Mouse (Mus musculus) CH12.LX (cell line): ENCODE data around the gene Cmip. TPM values are rescaled to one million over a fixed set of nuclear protein-coding genes. Genes with fewer than 3 reads are reported as not detected.

Experiments
- DNase-seq: peaks from one replicate; pipeline ENCODE4 v3.0.0-alpha.2; 2013; ENCODE audit errors: extremely low read depth
- H3K27ac ChIP-seq: 2 replicates; pipeline ENCODE4 v1.5.1; 2012; ENCODE audit warnings: low read depth, mild to moderate bottlenecking, control low read depth, moderate library complexity; ENCODE audit not compliant: insufficient read depth
- H3K27me3 ChIP-seq: replicated peaks from 2 replicates; pipeline ENCODE3; 2012; ENCODE audit warnings: inconsistent platforms
- H3K36me3 ChIP-seq, 2 experiments: replicated peaks in 1 of 2; 2 replicates each; pipeline versions ENCODE3 to v1.6.1; 2012; ENCODE audit warnings: inconsistent platforms in 1 of 2, low read length in 1 of 2, mild to moderate bottlenecking in 1 of 2, mixed read lengths in 1 of 2, moderate library complexity in 1 of 2; ENCODE audit not compliant: control insufficient read depth in 1 of 2, insufficient read depth in 1 of 2
- H3K4me1 ChIP-seq, 2 experiments: 2 replicates each; pipeline ENCODE4 v1.6.1; 2012; ENCODE audit warnings: inconsistent platforms in 1 of 2, moderate library complexity in 1 of 2; ENCODE audit not compliant: insufficient read depth in 2 of 2, control insufficient read depth in 1 of 2
- H3K4me2 ChIP-seq: 2 replicates; pipeline ENCODE4 v1.6.1; 2012; ENCODE audit warnings: low read depth, mild to moderate bottlenecking, control low read depth; ENCODE audit not compliant: poor library complexity, insufficient read depth, severe bottlenecking
- H3K4me3 ChIP-seq, 3 experiments: fragments of 150-350 bp in 1 of 3; sonication (generic) in 1 of 3; replicated peaks in 1 of 3; 2 replicates each; pipeline versions ENCODE3 to v1.5.1; 2011 to 2012; ENCODE audit warnings: low read depth in 2 of 3, low read length in 2 of 3, mild to moderate bottlenecking in 2 of 3, moderate library complexity in 2 of 3, control low read depth in 1 of 3, improper control_type of control experiment in 1 of 3, inconsistent platforms in 1 of 3, mixed read lengths in 1 of 3; ENCODE audit not compliant: poor library complexity in 1 of 3
- H3K79me2 ChIP-seq: replicated peaks from 2 replicates; pipeline ENCODE4 v1.6.1; 2012; ENCODE audit warnings: mild to moderate bottlenecking, moderate library complexity; ENCODE audit not compliant: control insufficient read depth, poor library complexity, insufficient read depth, severe bottlenecking; ENCODE audit errors: extremely low read depth
- H3K9ac ChIP-seq: 2 replicates; pipeline ENCODE4 v1.6.1; 2012; ENCODE audit warnings: low read depth, mild to moderate bottlenecking, control low read depth, moderate library complexity; ENCODE audit not compliant: insufficient read depth
- H3K9me3 ChIP-seq: replicated peaks from 2 replicates; pipeline ENCODE3; 2012; ENCODE audit warnings: low read length, inconsistent platforms, mixed read lengths
- CHD2 ChIP-seq: IDR thresholded peaks from 2 replicates; pipeline ENCODE4 v1.6.1; 2011; ENCODE audit warnings: low read length, improper control_type of control experiment
- CTCF ChIP-seq, 2 experiments: IDR thresholded peaks in 1 of 2; conservative IDR thresholded peaks in 1 of 2; 2 replicates each; pipeline ENCODE4 v1.5.1; 2011 to 2012; ENCODE audit warnings: low read depth in 2 of 2, low read length in 2 of 2, improper control_type of control experiment in 1 of 2, inconsistent platforms in 1 of 2, mild to moderate bottlenecking in 1 of 2, moderate library complexity in 1 of 2
- E2F4 ChIP-seq: IDR thresholded peaks from 2 replicates; pipeline ENCODE4 v1.6.1; 2011; ENCODE audit warnings: low read depth, low read length, improper control_type of control experiment; ENCODE audit not compliant: insufficient replicate concordance
- IRF4 ChIP-seq: IDR thresholded peaks from 2 replicates; pipeline ENCODE4 v1.6.1; 2014; ENCODE audit warnings: low read depth, mild to moderate bottlenecking, inconsistent platforms, low read length, improper control_type of control experiment
- JUN ChIP-seq: IDR thresholded peaks from 2 replicates; pipeline ENCODE4 v1.6.1; 2011; ENCODE audit warnings: low read depth, mild to moderate bottlenecking, low read length, improper control_type of control experiment, moderate library complexity; ENCODE audit not compliant: insufficient read depth
- JUND ChIP-seq: conservative IDR thresholded peaks from 2 replicates; pipeline ENCODE4 v1.6.1; 2011; ENCODE audit warnings: low read depth, low read length, improper control_type of control experiment
- KAT2A ChIP-seq: IDR thresholded peaks from 2 replicates; pipeline ENCODE4 v1.6.1; 2012; ENCODE audit warnings: low read length, improper control_type of control experiment, inconsistent platforms; ENCODE audit not compliant: insufficient replicate concordance
- MEF2A ChIP-seq: IDR thresholded peaks from 2 replicates; pipeline ENCODE4 v1.6.1; 2014; ENCODE audit warnings: low read depth, mild to moderate bottlenecking, inconsistent platforms, low read length, improper control_type of control experiment, borderline replicate concordance
- MYC ChIP-seq: IDR thresholded peaks from 2 replicates; pipeline ENCODE4 v1.6.1; 2011; ENCODE audit warnings: low read depth, mild to moderate bottlenecking, improper control_type of control experiment, low read length
- NELFE ChIP-seq: IDR thresholded peaks from 2 replicates; pipeline ENCODE4 v1.6.1; 2011; ENCODE audit warnings: low read depth, low read length, improper control_type of control experiment
- RAD21 ChIP-seq: IDR thresholded peaks from 2 replicates; pipeline ENCODE4 v1.6.1; 2011; ENCODE audit warnings: low read depth, mild to moderate bottlenecking, low read length, improper control_type of control experiment, moderate library complexity
- RCOR1 ChIP-seq: conservative IDR thresholded peaks from 2 replicates; pipeline ENCODE4 v1.6.1; 2012; ENCODE audit warnings: low read depth, mild to moderate bottlenecking, inconsistent platforms, low read length, improper control_type of control experiment
- TBP ChIP-seq: conservative IDR thresholded peaks from 2 replicates; pipeline ENCODE4 v1.6.1; 2011; ENCODE audit warnings: low read depth, low read length, improper control_type of control experiment
- UBTF ChIP-seq: IDR thresholded peaks from 2 replicates; pipeline ENCODE4 v1.6.1; 2012; ENCODE audit warnings: low read depth, mild to moderate bottlenecking, inconsistent platforms, low read length, improper control_type of control experiment, moderate library complexity
- USF1 ChIP-seq: IDR thresholded peaks from 2 replicates; pipeline ENCODE4 v1.6.1; 2014; ENCODE audit warnings: low read depth, mild to moderate bottlenecking, inconsistent platforms, low read length, improper control_type of control experiment
- ZMIZ1 ChIP-seq: IDR thresholded peaks from 2 replicates; pipeline ENCODE4 v1.6.1; 2012; ENCODE audit warnings: low read depth, mild to moderate bottlenecking, inconsistent platforms, low read length, improper control_type of control experiment
- dilution Hi-C: fragments of 300-500 bp; cut with MboI; formaldehyde crosslinking; loops from 2 replicates; pipeline ENCODE4 v1.14.3; 2020; ENCODE audit warnings: low sequenced_read_pairs; ENCODE audit not compliant: extremely low pct_unique_long_range_greater_than_20kb, extremely low pct_ligation_motif_present
- in situ Hi-C: fragments of 300-500 bp; cut with MboI; formaldehyde crosslinking; loops from 3 replicates; pipeline ENCODE4 v1.14.3; 2019; ENCODE audit warnings: low sequenced_read_pairs, low pct_ligation_motif_present, low pct_unique_long_range_greater_than_20kb, mixed read lengths
- polyA plus RNA-seq: library from polyadenylated mRNA; unstranded; fragments of >175 nt; gene quantifications from 2 replicates; pipeline ENCODE4 v1.2.1, GENCODE M21; 2012; ENCODE audit warnings: low read depth; ENCODE audit not compliant: insufficient read length
- total RNA-seq, 2 experiments: library from RNA; depleted of rRNA; stranded (reverse); fragments of 300-350 nt in 1 of 2; fragments of >200 nt in 1 of 2; gene quantifications; 2 replicates each; pipeline ENCODE4 v1.2.3; 2012 to 2014

Gene Cmip
- total and polyA plus RNA-seq, 3 experiments = 5.2 to 39.0 (median 16.5) TPM

DNA sequence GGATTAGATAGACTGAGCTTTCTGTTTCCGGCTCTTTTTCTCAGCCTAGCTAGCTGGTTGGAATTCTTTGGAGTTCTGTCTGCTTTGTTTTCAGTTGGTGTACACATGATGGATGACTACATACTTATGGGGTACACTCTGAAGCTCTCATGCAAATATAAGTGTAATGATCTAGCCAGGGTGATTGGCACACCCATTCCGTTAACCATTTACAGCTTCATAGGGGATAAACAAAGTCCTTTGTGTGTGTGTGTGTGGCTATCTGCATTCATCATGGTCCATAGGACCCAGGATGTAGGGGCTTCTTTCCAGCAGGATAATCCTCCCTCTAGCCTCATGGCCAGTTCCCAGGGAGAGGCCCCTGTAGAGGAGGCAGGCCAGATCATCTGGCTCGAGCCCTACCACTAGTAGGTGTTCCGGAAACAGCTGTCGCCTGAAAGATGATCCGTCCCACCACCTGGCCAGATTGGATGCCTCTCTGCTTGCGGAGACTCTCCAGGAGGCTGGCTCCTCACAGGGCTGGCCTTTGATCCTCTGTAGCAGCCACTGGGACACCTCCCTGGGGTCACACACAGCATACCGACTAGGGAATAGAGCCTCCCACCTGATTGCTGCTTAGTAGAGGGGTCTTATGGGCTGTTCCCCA is 57.6 kb downstream of the Cmip start:
- in situ Hi-C loops = no loop called here
- no peak overlapping the region for H3K4me2 ChIP-seq

DNA sequence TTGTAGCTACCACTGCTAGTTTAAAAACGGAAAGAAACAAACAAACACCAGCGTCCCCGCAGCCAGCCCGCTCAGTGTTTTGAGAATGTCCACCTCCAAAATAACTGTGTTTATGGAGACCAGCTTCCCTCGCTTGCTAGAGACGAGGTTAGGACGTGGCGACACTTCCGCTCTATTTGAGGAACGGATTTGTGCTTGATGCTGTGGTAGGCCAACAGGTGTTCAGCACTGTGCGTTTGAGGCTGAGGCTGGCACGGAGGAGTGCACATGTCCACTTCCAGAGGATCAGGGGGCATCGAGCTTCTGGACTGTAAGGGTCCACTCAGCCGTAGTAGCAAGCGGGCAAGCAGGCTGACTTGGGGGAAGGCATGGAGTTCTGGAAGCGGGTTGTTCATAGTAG is 58.9 kb downstream of the Cmip start:
- no peak overlapping the region for H3K4me2 ChIP-seq
- no peak overlapping the region for H3K9ac ChIP-seq
- H3K27ac ChIP-seq = no peak overlapping the region
- H3K27me3 ChIP-seq = no peaks in the 10 kb centered on the region
- peaks cover 15 to 52% of the 10 kb centered on the region in 2 experiments for H3K4me1 ChIP-seq
- peaks cover 5% of the 10 kb centered on the region; the same call in 1 of the 2 replicates for H3K79me2 ChIP-seq
- H3K9me3 ChIP-seq = no peaks in the 10 kb centered on the region
- H3K4me3 ChIP-seq = no peak overlapping the region
- DNase-seq = no peak
- peaks cover 7 to 74% of the 10 kb centered on the region in 2 experiments for H3K36me3 ChIP-seq
- dilution Hi-C loops (no loop called here), in situ Hi-C loops (no loop called here)
- TF ChIP-seq NELFE (no peak), E2F4 (no peak), RCOR1 (no peak), IRF4 (no peak), CHD2 (no peak), MEF2A (no peak), USF1 (no peak)
- TF ChIP-seq, all 38 proteins: peak for 0

More for the DNA sequence above, 57.6 kb downstream of the Cmip start:
- Histone ChIP-seq H3K27ac (no peak overlapping the region), H3K79me2 (peaks cover 5% of the 10 kb centered on the region), H3K27me3 (no peaks in the 10 kb centered on the region), H3K4me3 (no peak overlapping the region), H3K4me1 (peaks cover 9 to 50% of the 10 kb centered on the region in 2 experiments), H3K36me3 (peaks cover 7 to 65% of the 10 kb centered on the region in 2 experiments), H3K9me3 (no peaks in the 10 kb centered on the region), H3K9ac (no peak overlapping the region)
- no peak for DNase-seq
- dilution Hi-C loops = no loop called here
- TF ChIP-seq KAT2A (no peak), RAD21 (no peak), CTCF (conservative IDR thresholded peaks at IDR 0.05 in 1 of 2, IDR thresholded peaks at IDR 0.05 in 1 of 2; ENCODE audit: low read depth in 2 of 2, low read length in 2 of 2) (no peak), TBP (no peak), JUND (no peak), MYC (no peak), ZMIZ1 (no peak), UBTF (no peak), JUN (no peak)
